ENCODE assay signal across 15 mouse cellular contexts in the genomic region with DNA sequence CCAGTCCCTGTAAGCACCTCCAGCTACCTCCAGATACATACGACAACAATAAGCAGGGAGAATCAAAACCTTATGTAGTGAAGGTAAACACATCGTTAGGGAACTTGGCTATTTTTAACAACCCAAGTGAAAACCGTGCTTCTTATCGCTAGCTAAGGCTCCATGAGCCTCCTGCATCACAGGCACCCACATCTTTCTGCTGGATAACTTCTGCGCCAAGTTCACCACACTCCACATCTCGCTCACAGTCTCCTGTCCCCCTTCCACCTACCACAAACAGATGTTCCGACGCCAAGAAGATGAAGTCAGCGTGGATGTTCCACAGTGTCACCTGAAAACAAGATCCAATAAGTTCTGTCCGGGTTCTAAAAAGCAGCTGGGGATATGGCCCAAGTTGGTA. TPM values are rescaled to one million over a fixed set of nuclear protein-coding genes. Genes with fewer than 3 reads are reported as not detected.
"Had no signal": no experiment of that assay in that cellular context is flagged by ENCODE, and none has a peak within 500 bp of the region (broad histone marks: within the 10 kb centered on the region; RNA-seq: fewer than 3 reads in every experiment).

No protein-coding gene starts in this region.

- H3K4me1 ChIP-seq: limb, embryonic 12.5 days; liver, embryonic 13.5 days; lung, embryonic 15.5 days had no signal

- H3K9me3 ChIP-seq: limb, embryonic 12.5 days; liver, embryonic 13.5 days; lung, embryonic 15.5 days; megakaryocyte, embryonic 14.5 days; midbrain, embryonic 15.5 days; neural tube, embryonic 12.5 days had no signal

- ATAC-seq: liver, postnatal 0 days; midbrain, embryonic 15.5 days had no signal

- DNase-seq: kidney, postnatal 25 days; liver; liver, embryonic 13.5 days; liver, postnatal 0 days; lung, postnatal 14 days; thymus, postnatal 4 days had no signal

- H3K36me3 ChIP-seq: limb, embryonic 12.5 days; liver, embryonic 13.5 days; lung, embryonic 15.5 days; midbrain, embryonic 15.5 days; neural tube, embryonic 12.5 days had no signal

- H3K27ac ChIP-seq: limb, embryonic 12.5 days; liver, embryonic 13.5 days; lung, embryonic 15.5 days; macrophage; midbrain, embryonic 15.5 days; neural tube, embryonic 12.5 days; stomach, postnatal 0 days had no signal

- H3K27me3 ChIP-seq: limb, embryonic 12.5 days; liver, embryonic 13.5 days; lung, embryonic 15.5 days; midbrain, embryonic 15.5 days; neural tube, embryonic 12.5 days had no signal

- H3K4me2 ChIP-seq: limb, embryonic 12.5 days; liver, embryonic 13.5 days; lung, embryonic 15.5 days; midbrain, embryonic 11.5 days; midbrain, embryonic 15.5 days; neural tube, embryonic 12.5 days had no signal

- H3K9ac ChIP-seq: limb, embryonic 12.5 days; liver, embryonic 13.5 days; liver, postnatal 0 days; lung, embryonic 15.5 days; midbrain, embryonic 15.5 days; neural tube, embryonic 12.5 days had no signal

- H3K4me3 ChIP-seq: limb, embryonic 12.5 days; liver, embryonic 13.5 days; lung, embryonic 15.5 days; megakaryocyte, embryonic 14.5 days; midbrain, embryonic 15.5 days; neural tube, embryonic 12.5 days had no signal

RNA-seq across cellular contexts. Expression of gene Cap2, which starts 49.0 kb away (rescaled TPM):
- total RNA-seq: monocyte, adult 5-6 weeks had no signal
